Mouse (Mus musculus): ENCODE data around the gene Galnt17. TPM values are rescaled to one million over a fixed set of nuclear protein-coding genes. Genes with fewer than 3 reads are reported as not detected.

Gene Galnt17
- polyA plus RNA-seq, 1 experiment from 2014 or later, result 0.81 TPM

DNA sequence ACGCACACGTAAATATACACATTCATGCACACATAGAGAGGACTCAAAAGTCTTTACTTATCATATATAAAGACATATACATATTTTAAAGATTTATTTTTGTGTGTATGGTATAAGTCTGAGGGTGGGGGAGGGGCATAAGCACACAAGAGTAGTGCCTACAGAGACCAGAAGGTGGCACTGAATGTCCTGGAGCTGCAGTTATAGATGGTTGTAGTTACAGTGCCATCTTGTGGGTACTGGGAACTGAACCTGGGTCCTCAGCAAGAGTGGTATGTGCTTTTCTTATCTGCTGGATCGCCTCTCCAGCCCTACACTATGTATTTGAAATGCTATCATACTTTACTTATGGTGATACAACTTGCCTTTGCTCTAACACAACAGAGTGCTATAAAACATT is 68.5 kb downstream of the Galnt17 start:
- no peaks in the 10 kb centered on the region for H3K9me3 ChIP-seq (ENCODE audit: control insufficient read depth, low read length)
- 94% methylated on average over 3 of the region's 3 CpGs for WGBS
- ATAC-seq (ENCODE audit: low FRiP score, low TSS enrichment) (no peak), DNase-seq (ENCODE audit: low spot score) (no peak)
- no peaks in the 10 kb centered on the region for H3K4me1 ChIP-seq (replicated peaks; ENCODE audit: control insufficient read depth, insufficient read depth)
- H3K27ac ChIP-seq (replicated peaks), result no peak overlapping the region
- no peaks in the 10 kb centered on the region for H3K27me3 ChIP-seq (ENCODE audit: control insufficient read depth, insufficient read depth, low read length)
- TF ChIP-seq EP300 (optimal IDR thresholded peaks at IDR 0.05) (no peak), CTCF (IDR thresholded peaks at IDR 0.05; ENCODE audit: low read depth) (peak; percentile 24)
- no peak overlapping the region for H3K4me3 ChIP-seq (ENCODE audit: low read depth, low read length)
- H3K9ac ChIP-seq (ENCODE audit: low read length), result no peak overlapping the region
- H3K4me2 ChIP-seq (replicated peaks; ENCODE audit: low read depth), result no peak overlapping the region
- H3K36me3 ChIP-seq (ENCODE audit: control insufficient read depth, insufficient read depth, low read length), result no peaks in the 10 kb centered on the region

DNA sequence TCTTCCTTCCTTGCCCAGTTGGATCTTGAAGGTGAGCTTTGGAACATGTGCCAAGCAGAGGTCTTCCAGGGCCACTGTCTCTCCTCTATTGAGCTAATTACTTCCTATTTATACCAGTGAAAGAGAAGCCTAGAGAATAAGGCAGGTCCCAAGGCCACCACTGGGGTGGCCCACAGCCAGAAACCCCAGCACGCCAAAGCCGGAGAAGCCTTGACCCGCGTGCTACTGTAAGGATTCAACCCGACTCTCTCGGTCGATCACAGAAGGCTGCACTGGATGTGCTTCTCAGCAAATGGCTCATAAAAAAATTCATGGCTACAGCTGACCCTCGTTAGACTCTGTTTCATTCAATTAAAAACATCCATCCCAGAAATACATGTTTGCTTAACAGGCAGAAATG is 71.4 kb downstream of the Galnt17 start:
- DNase-seq (ENCODE audit: low spot score) (no peak), ATAC-seq (ENCODE audit: low FRiP score, low TSS enrichment) (no peak)
- H3K27me3 ChIP-seq (ENCODE audit: control insufficient read depth, insufficient read depth, low read length), result no peaks in the 10 kb centered on the region
- no peak overlapping the region for H3K9ac ChIP-seq (ENCODE audit: low read length)
- 82% methylated on average over 8 of the region's 8 CpGs for WGBS
- H3K4me1 ChIP-seq (replicated peaks; ENCODE audit: control insufficient read depth, insufficient read depth), result no peaks in the 10 kb centered on the region
- no peaks in the 10 kb centered on the region for H3K36me3 ChIP-seq (ENCODE audit: control insufficient read depth, insufficient read depth, low read length)
- TF ChIP-seq EP300 (optimal IDR thresholded peaks at IDR 0.05) (no peak), CTCF (IDR thresholded peaks at IDR 0.05; ENCODE audit: low read depth) (no peak)
- no peak overlapping the region for H3K4me2 ChIP-seq (replicated peaks; ENCODE audit: low read depth)
- H3K4me3 ChIP-seq (ENCODE audit: low read depth, low read length), result no peak overlapping the region
- H3K9me3 ChIP-seq (ENCODE audit: control insufficient read depth, low read length), result no peaks in the 10 kb centered on the region
- H3K27ac ChIP-seq (replicated peaks), result no peak overlapping the region

DNA sequence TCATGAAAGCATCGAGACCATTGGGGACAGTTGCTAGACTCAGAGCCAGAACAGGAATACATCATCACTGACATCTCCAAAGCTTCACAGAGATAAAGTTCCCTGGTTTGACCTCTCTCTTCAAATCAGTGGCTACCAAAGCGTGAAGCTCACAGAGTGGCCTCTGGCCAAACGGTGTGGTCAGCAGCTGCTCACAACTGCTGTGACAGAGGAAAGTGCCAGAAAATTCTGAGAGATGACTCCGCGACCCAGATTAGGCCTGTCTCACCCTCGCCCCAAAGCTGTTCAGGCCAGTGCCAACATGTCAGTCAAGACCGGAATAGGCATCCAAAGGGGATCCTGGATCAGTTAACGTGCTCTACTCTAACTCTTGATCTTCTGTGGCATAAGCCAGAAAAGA is 74.5 kb downstream of the Galnt17 start:
- Histone ChIP-seq H3K4me1 (replicated peaks; ENCODE audit: control insufficient read depth, insufficient read depth) (no peaks in the 10 kb centered on the region), H3K27ac (replicated peaks) (no peak overlapping the region), H3K9me3 (ENCODE audit: control insufficient read depth, low read length) (no peaks in the 10 kb centered on the region), H3K36me3 (ENCODE audit: control insufficient read depth, insufficient read depth, low read length) (no peaks in the 10 kb centered on the region), H3K4me3 (ENCODE audit: low read depth, low read length) (no peak overlapping the region), H3K27me3 (ENCODE audit: control insufficient read depth, insufficient read depth, low read length) (no peaks in the 10 kb centered on the region), H3K4me2 (replicated peaks; ENCODE audit: low read depth) (no peak overlapping the region), H3K9ac (ENCODE audit: low read length) (no peak overlapping the region)
- ATAC-seq (ENCODE audit: low FRiP score, low TSS enrichment) (no peak), DNase-seq (ENCODE audit: low spot score) (no peak)
- TF ChIP-seq EP300 (optimal IDR thresholded peaks at IDR 0.05) (no peak), CTCF (IDR thresholded peaks at IDR 0.05; ENCODE audit: low read depth) (no peak)
- 68% methylated on average over 8 of the region's 8 CpGs for WGBS

GRCm38 (mm10) chr5:131231060-131231459 is 77.2 kb downstream of the Galnt17 start:
- H3K4me3 ChIP-seq (ENCODE audit: low read depth, low read length), result no peak overlapping the region
- DNase-seq (ENCODE audit: low spot score), result no peak
- 54% methylated on average over 11 of the region's 11 CpGs for WGBS

DNA sequence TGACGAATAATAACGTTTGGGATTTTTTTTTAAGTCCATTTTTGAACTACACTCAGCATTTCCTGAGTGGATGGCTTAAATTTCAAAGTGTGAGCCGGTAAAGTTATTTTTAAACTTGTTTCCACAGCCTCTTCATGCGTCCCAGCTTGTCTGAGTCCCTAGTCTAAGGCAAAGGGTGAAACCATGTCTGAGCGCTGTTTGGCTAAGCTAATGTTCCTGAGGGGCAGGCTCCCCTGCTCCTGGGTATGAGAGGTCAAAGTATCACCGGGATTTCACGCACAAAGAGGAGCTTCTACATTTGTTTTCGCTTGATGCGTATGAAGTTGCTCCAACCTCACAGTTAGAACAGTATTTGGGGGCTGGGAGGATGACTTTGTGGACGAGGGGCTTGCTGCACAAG is 78.6 kb downstream of the Galnt17 start:
- Histone ChIP-seq H3K4me1 (replicated peaks; ENCODE audit: control insufficient read depth, insufficient read depth) (no peaks in the 10 kb centered on the region), H3K4me2 (replicated peaks; ENCODE audit: low read depth) (no peak overlapping the region), H3K27me3 (ENCODE audit: control insufficient read depth, insufficient read depth, low read length) (no peaks in the 10 kb centered on the region), H3K36me3 (ENCODE audit: control insufficient read depth, insufficient read depth, low read length) (no peaks in the 10 kb centered on the region), H3K9ac (ENCODE audit: low read length) (no peak overlapping the region), H3K9me3 (ENCODE audit: control insufficient read depth, low read length) (no peaks in the 10 kb centered on the region), H3K4me3 (ENCODE audit: low read depth, low read length) (no peak overlapping the region), H3K27ac (replicated peaks) (no peak overlapping the region)
- no peak for ATAC-seq (ENCODE audit: low FRiP score, low TSS enrichment)
- 55% methylated on average over 10 of the region's 10 CpGs for WGBS
- TF ChIP-seq CTCF (IDR thresholded peaks at IDR 0.05; ENCODE audit: low read depth), result no peak
- TF ChIP-seq EP300 (optimal IDR thresholded peaks at IDR 0.05), result no peak
- no peak for DNase-seq (ENCODE audit: low spot score)

More at GRCm38 (mm10) chr5:131231060-131231459, 77.2 kb downstream of the Galnt17 start:
- Histone ChIP-seq H3K4me1 (replicated peaks; ENCODE audit: control insufficient read depth, insufficient read depth) (no peaks in the 10 kb centered on the region), H3K4me2 (replicated peaks; ENCODE audit: low read depth) (no peak overlapping the region), H3K36me3 (ENCODE audit: control insufficient read depth, insufficient read depth, low read length) (no peaks in the 10 kb centered on the region), H3K9me3 (ENCODE audit: control insufficient read depth, low read length) (no peaks in the 10 kb centered on the region), H3K27me3 (ENCODE audit: control insufficient read depth, insufficient read depth, low read length) (no peaks in the 10 kb centered on the region), H3K27ac (replicated peaks) (no peak overlapping the region), H3K9ac (ENCODE audit: low read length) (no peak overlapping the region)
- ATAC-seq (ENCODE audit: low FRiP score, low TSS enrichment), result no peak
- TF ChIP-seq CTCF (IDR thresholded peaks at IDR 0.05; ENCODE audit: low read depth), result no peak
- no peak for TF ChIP-seq EP300 (optimal IDR thresholded peaks at IDR 0.05)

DNA sequence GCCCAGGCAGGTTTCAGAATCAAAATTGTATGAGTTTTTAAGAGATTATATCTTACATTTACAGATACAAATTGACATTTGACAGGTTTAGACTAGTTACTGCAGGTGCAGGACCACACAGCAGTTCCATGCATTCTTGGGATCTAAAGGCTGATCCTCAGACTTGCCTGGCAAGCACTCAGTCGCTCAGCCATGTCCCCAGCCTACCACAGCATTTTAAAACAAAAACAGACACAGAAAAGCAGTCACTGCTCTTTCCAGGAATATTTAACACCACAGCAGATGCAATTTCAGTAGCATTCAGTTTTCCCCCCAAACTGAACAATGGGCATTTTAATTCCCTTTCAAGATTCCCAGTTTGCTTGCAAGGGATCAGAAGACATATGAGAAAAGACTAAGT is 84.9 kb downstream of the Galnt17 start:
- H3K4me1 ChIP-seq (replicated peaks; ENCODE audit: control insufficient read depth, insufficient read depth), result no peaks in the 10 kb centered on the region
- 63% methylated on average over 1 of the region's 1 CpGs for WGBS
- no peak overlapping the region for H3K27ac ChIP-seq (replicated peaks)
- TF ChIP-seq CTCF (IDR thresholded peaks at IDR 0.05; ENCODE audit: low read depth), result no peak
- TF ChIP-seq EP300 (optimal IDR thresholded peaks at IDR 0.05), result no peak
- H3K9me3 ChIP-seq (ENCODE audit: control insufficient read depth, low read length), result no peaks in the 10 kb centered on the region
- ATAC-seq (ENCODE audit: low FRiP score, low TSS enrichment), result no peak
- H3K4me2 ChIP-seq (replicated peaks; ENCODE audit: low read depth), result no peak overlapping the region
- no peaks in the 10 kb centered on the region for H3K36me3 ChIP-seq (ENCODE audit: control insufficient read depth, insufficient read depth, low read length)
- H3K9ac ChIP-seq (ENCODE audit: low read length), result no peak overlapping the region
- no peak overlapping the region for H3K4me3 ChIP-seq (ENCODE audit: low read depth, low read length)
- DNase-seq (ENCODE audit: low spot score), result no peak
- H3K27me3 ChIP-seq (ENCODE audit: control insufficient read depth, insufficient read depth, low read length), result no peaks in the 10 kb centered on the region

Data from stomach, postnatal 0 days (tissue).